Mouse (Mus musculus) liver, embryonic 14.5 days (tissue): ENCODE results near the gene Mob1b. TPM values are rescaled to one million over a fixed set of nuclear protein-coding genes. Genes with fewer than 3 reads are reported as not detected.

ENCODE experiments used
- ATAC-seq: fragments of 200-750 bp; cut with Nextera tagmentation; 2 replicates; pipeline ENCODE4 v1.8.0; 2017; ENCODE audit warnings: moderate number of reproducible peaks, mild to moderate bottlenecking, moderate library complexity; ENCODE audit not compliant: insufficient read depth
- DNase-seq, 3 experiments: peaks; one replicate each; pipeline ENCODE4 v3.0.0-alpha.2; 2012 to 2013; ENCODE audit warnings: low read depth in 3 of 3, low spot score in 3 of 3
- H3K27ac ChIP-seq: fragments of 300-500 bp; sonication (generic); 2 replicates; pipeline ENCODE4 v1.5.1; 2014; ENCODE audit warnings: moderate library complexity, mild to moderate bottlenecking, control low read depth, inconsistent platforms
- H3K27me3 ChIP-seq: fragments of 300-500 bp; sonication (generic); 2 replicates; pipeline ENCODE4 v1.6.1; 2014; ENCODE audit warnings: mild to moderate bottlenecking, low read length, moderate library complexity; ENCODE audit not compliant: control insufficient read depth, insufficient read depth
- H3K36me3 ChIP-seq: fragments of 300-500 bp; sonication (generic); replicated peaks from 2 replicates; pipeline ENCODE4 v1.6.1; 2014; ENCODE audit warnings: low read depth; ENCODE audit not compliant: control insufficient read depth, insufficient read depth
- H3K4me1 ChIP-seq, 2 experiments: fragments of 200-500 bp in 1 of 2; fragments of 300-500 bp in 1 of 2; sonication (generic) in 1 of 2; replicated peaks; 2 replicates each; pipeline ENCODE4 v1.6.1; 2012 to 2014; ENCODE audit warnings: antibody characterized with exemption in 1 of 2, inconsistent platforms in 1 of 2, low read length in 1 of 2; ENCODE audit not compliant: control insufficient read depth in 2 of 2, insufficient read depth in 2 of 2
- H3K4me2 ChIP-seq: fragments of 300-500 bp; sonication (generic); 2 replicates; pipeline ENCODE4 v1.6.1; 2014; ENCODE audit warnings: low read depth, mild to moderate bottlenecking, control low read depth, moderate library complexity
- H3K4me3 ChIP-seq, 2 experiments: fragments of 200-500 bp in 1 of 2; fragments of 300-500 bp in 1 of 2; sonication (generic) in 1 of 2; 2 replicates each; pipeline ENCODE4 v1.5.1; 2012 to 2014; ENCODE audit warnings: low read depth in 2 of 2, low read length in 2 of 2, mild to moderate bottlenecking in 2 of 2, control low read depth in 1 of 2, inconsistent platforms in 1 of 2, moderate library complexity in 1 of 2; ENCODE audit not compliant: insufficient read depth in 1 of 2
- H3K9ac ChIP-seq: fragments of 300-500 bp; sonication (generic); replicated peaks from 2 replicates; pipeline ENCODE4 v1.6.1; 2014; ENCODE audit warnings: mild to moderate bottlenecking, control low read depth, moderate library complexity
- H3K9me3 ChIP-seq: fragments of 300-500 bp; sonication (generic); 2 replicates; pipeline ENCODE4 v1.6.1; 2016; ENCODE audit warnings: low read length, mixed read lengths; ENCODE audit not compliant: control insufficient read depth
- CTCF ChIP-seq: IDR thresholded peaks from 2 replicates; pipeline ENCODE4 v1.5.1; 2016; ENCODE audit warnings: antibody characterized with exemption, low read depth, control low read depth
- EP300 ChIP-seq: IDR thresholded peaks from 2 replicates; pipeline ENCODE4 v1.6.1; 2016; ENCODE audit warnings: antibody characterized with exemption, low read depth
- WGBS: fragments of 180-500 bp; shearing (Covaris S2); extraction: QIAGEN DNeasy Blood & Tissue Kit; methylation state at CpG from one replicate; pipeline ENCODE4 v1.1.7; 2014; ENCODE audit not compliant: insufficient replicate concordance; 5-methylcytosine and 5-hydroxymethylcytosine counted together
- polyA plus RNA-seq, 2 experiments: library from polyadenylated mRNA; depleted of rRNA in 1 of 2; stranded (reverse) in 1 of 2; unstranded in 1 of 2; fragments of >200 nt; fragmentation: Nextera tagmentation in 1 of 2; extraction: Ambion mirVana in 1 of 2; gene quantifications; 2 replicates each; pipeline versions ENCODE4 v1.2.1 to v1.2.3; 2012 to 2014

The Mob1b gene
- polyA plus RNA-seq, 2 experiments = 6.6 to 9.4 TPM

DNA sequence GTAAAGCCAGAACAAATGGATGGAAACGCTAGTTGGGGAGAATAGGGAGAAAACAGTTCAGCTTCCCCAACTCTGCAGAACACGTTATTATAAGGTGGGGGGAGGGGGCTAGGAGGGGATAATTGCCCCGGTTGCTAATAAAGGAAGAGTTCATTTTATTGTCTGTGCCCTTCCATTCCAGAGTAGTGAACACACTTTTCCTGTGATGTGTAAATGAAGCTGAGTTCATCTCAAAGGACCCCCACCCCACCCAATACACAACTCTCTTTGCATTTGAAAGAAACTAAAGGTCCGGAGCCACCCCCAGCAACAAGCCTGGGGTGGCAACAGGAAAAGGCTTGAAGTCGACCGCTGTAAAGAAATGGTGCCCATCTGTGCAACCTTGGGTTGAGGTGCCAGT lies 41.3 kb upstream of the Mob1b start:
- ATAC-seq (no peak), DNase-seq (no peak)
- Histone ChIP-seq H3K36me3 (no peaks in the 10 kb centered on the region), H3K4me2 (peak overlapping the region; percentile 19), H3K9me3 (no peaks in the 10 kb centered on the region), H3K27ac (no peak overlapping the region), H3K4me3 (no peak overlapping the region), H3K27me3 (no peaks in the 10 kb centered on the region), H3K9ac (no peak overlapping the region), H3K4me1 (peaks cover 7 to 21% of the 10 kb centered on the region in 2 experiments)
- 32% methylated on average over 6 of the region's 6 CpGs for WGBS
- TF ChIP-seq EP300 = no peak
- TF ChIP-seq CTCF = no peak

DNA sequence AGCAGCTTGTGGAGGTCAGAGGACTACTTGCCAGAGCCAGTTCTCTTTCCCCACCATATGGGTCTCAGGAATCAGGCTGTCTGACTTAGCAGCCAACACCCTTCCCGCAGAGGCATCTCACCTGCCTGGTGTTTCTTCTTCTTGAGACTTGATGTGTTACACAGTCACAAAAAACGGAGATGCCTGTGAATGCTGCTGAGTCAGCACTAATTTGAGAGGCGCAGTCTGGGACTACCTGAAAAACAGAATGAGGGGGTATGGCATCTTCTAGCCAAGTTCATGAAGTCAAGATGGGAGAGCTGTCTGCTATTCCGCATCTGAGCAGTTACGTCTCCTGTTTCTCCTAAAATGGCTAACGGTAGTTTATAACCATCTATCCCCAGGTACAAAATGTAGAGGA lies 40.1 kb upstream of the Mob1b start:
- DNase-seq (no peak), ATAC-seq (no peak)
- TF ChIP-seq EP300 (no peak), CTCF (no peak)
- no peak overlapping the region for H3K9ac ChIP-seq
- WGBS = 69% methylated on average over 6 of the region's 6 CpGs
- no peak overlapping the region for H3K4me3 ChIP-seq
- peaks cover 4% of the 10 kb centered on the region; the same call in 1 of the 2 replicates for H3K27me3 ChIP-seq
- H3K27ac ChIP-seq = no peak overlapping the region
- H3K36me3 ChIP-seq = no peaks in the 10 kb centered on the region
- peaks cover 4 to 17% of the 10 kb centered on the region in 2 experiments for H3K4me1 ChIP-seq
- H3K9me3 ChIP-seq = no peaks in the 10 kb centered on the region
- no peak overlapping the region for H3K4me2 ChIP-seq

GRCm38 (mm10) chr5:88683706-88684105 lies 36.9 kb upstream of the Mob1b start:
- 55% methylated on average over 9 of the region's 9 CpGs for WGBS
- H3K4me3 ChIP-seq = no peak overlapping the region
- no peak overlapping the region for H3K9ac ChIP-seq
- no peak overlapping the region for H3K27ac ChIP-seq
- H3K27me3 ChIP-seq = peaks cover 4% of the 10 kb centered on the region; the same call in 1 of the 2 replicates
- TF ChIP-seq CTCF (no peak), EP300 (no peak)
- ATAC-seq = no peak
- DNase-seq = no peak
- H3K4me2 ChIP-seq = no peak overlapping the region
- H3K9me3 ChIP-seq = no peaks in the 10 kb centered on the region
- H3K36me3 ChIP-seq = no peaks in the 10 kb centered on the region
- H3K4me1 ChIP-seq = peaks cover 4 to 12% of the 10 kb centered on the region in 2 experiments

DNA sequence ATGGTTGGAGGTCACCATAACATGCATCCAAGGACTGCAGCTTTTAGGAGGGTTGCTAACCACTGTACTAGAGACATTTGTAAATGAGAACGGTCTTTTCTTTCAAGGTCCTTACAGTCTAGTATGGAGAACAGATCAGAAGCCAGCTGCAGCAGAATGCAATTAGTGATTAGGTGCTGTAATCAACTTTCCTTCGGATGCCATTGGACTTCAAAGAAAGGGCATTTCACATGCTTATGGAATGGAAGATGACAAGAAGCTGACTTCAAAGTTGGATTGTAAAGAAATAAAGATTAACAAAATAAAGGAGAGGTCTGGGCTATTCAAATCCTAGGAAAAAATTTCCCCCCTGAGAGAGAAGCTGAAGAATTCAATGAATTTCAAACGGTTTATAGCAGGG lies 36.4 kb upstream of the Mob1b start:
- no peak overlapping the region for H3K4me3 ChIP-seq
- H3K9ac ChIP-seq = no peak overlapping the region
- DNase-seq (no peak), ATAC-seq (no peak)
- no peaks in the 10 kb centered on the region for H3K9me3 ChIP-seq
- H3K4me2 ChIP-seq = no peak overlapping the region
- H3K4me1 ChIP-seq = peaks cover under 1 to 7% of the 10 kb centered on the region in 2 experiments; a peak in 3 of 4 replicates
- TF ChIP-seq EP300 (no peak), CTCF (no peak)
- H3K36me3 ChIP-seq = no peaks in the 10 kb centered on the region
- 19% methylated on average over 3 of the region's 3 CpGs for WGBS
- peaks cover 4% of the 10 kb centered on the region; the same call in 1 of the 2 replicates for H3K27me3 ChIP-seq
- no peak overlapping the region for H3K27ac ChIP-seq

DNA sequence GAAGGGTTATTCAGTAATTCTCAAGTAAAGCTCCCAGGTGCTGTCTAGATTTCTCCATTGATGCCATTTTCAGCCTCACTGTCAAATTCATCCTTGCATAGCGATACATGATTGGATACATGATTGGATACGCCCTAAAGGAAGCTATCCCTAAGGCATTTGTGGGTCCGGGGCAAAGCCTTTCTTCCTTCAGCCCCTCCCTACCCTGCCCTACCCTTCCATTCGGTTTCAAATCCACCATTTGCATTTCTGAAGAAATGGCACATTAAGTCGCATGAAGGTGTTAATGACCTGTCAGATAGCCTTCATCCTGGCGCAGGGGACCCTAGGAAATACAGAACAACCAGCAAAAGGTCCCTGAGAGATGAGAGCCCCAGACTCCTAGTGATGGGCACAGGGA lies 35.3 kb upstream of the Mob1b start:
- no peak overlapping the region for H3K27ac ChIP-seq
- DNase-seq (no peak), ATAC-seq (no peak)
- peaks cover 4% of the 10 kb centered on the region; the same call in 1 of the 2 replicates for H3K27me3 ChIP-seq
- H3K4me1 ChIP-seq = peaks cover 0 to 3% of the 10 kb centered on the region in 2 experiments; a peak in 1 of 4 replicates
- H3K9me3 ChIP-seq = no peaks in the 10 kb centered on the region
- H3K4me3 ChIP-seq = no peak overlapping the region
- TF ChIP-seq EP300 (no peak), CTCF (no peak)
- H3K4me2 ChIP-seq = no peak overlapping the region
- H3K9ac ChIP-seq = no peak overlapping the region
- WGBS = 17% methylated on average over 6 of the region's 6 CpGs
- no peaks in the 10 kb centered on the region for H3K36me3 ChIP-seq
